Mouse (Mus musculus) spleen, adult 2 months (tissue): ENCODE data around the gene Akap12.

Source experiments
- CTCF ChIP-seq: fragments of 200-500 bp; IDR thresholded peaks from 2 replicates; pipeline ENCODE4 v1.5.1; 2011; ENCODE audit warnings: mild to moderate bottlenecking, inconsistent platforms; ENCODE audit not compliant: insufficient read depth, insufficient read length, insufficient replicate concordance; ENCODE audit errors: extremely low read depth
- POLR2A ChIP-seq: fragments of 200-500 bp; IDR thresholded peaks from 2 replicates; pipeline ENCODE4 v1.6.1; 2011; ENCODE audit warnings: low read depth, low read length, inconsistent platforms

DNA sequence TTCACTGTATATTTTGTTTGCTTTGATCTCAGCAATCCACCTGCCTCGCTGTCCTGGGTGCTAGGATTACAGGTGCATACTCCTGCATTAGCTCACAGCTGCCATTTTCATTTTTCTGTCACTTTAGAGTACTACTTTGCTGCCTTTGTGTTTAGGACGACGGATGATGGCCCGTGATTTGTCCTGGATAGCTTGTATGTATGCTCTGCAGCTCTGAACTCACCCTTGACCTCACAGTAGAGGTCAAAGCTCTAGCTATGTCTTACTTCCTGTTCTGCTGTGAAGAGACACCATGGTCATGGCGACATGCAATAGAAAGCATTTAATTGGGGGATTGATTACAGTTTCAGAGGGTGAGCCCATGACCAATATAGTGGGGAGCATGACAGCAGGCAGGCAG is 37.4 kb downstream of the Akap12 start:
- TF ChIP-seq CTCF (no peak), POLR2A (no peak)
